Mouse (Mus musculus): ENCODE results near the gene Zfp386. TPM values are rescaled to one million over a fixed set of nuclear protein-coding genes. Genes with fewer than 3 reads are reported as not detected.

Gene Zfp386
- 22.4 TPM for polyA plus RNA-seq (2017; shearing (Covaris generic))

GRCm38 (mm10) chr12:116047440-116048377 lies at the start of gene Zfp386:
Gene Zfp386 (plus strand): TSS chr12:116047724.

GRCm38 (mm10) chr12:116077074-116077854 lies 29.7 kb downstream of the Zfp386 start, which contains the start of gene Vipr2:
Gene Vipr2 (plus strand): TSS chr12:116077726.

Other genes with a start within 250 kb of the Zfp386 start
- not detected for gene Vipr2, start 30.0 kb downstream of the Zfp386 start, polyA plus RNA-seq (2017; shearing (Covaris generic))
- gene Wdr60, start 215.3 kb downstream of the Zfp386 start, polyA plus RNA-seq (2017; shearing (Covaris generic)): 0.41 TPM
- gene Gm11027, start 227.7 kb downstream of the Zfp386 start, polyA plus RNA-seq (2017; shearing (Covaris generic)): not detected
- 210 TPM for gene Esyt2, start 233.5 kb downstream of the Zfp386 start, polyA plus RNA-seq (2017; shearing (Covaris generic))

Data from effector memory CD4-positive, alpha-beta T cell, adult 7 months (primary cell).